Mouse (Mus musculus): ENCODE results near the gene Mgat5.

The Mgat5 gene

GRCm38 (mm10) chr1:127500219-127500618 is 295.4 kb downstream of the Mgat5 start:
- peak; percentile 47 for DNase-seq (ENCODE audit: low read depth, low spot score)

- no peak for DNase-seq (ENCODE audit: low read depth, low spot score)
Measured at GRCm38 (mm10) chr1:127500701-127501100, 295.9 kb downstream of the Mgat5 start.

GRCm38 (mm10) chr1:127507042-127507650 is 302.3 kb downstream of the Mgat5 start:
- no peak for DNase-seq (ENCODE audit: low read depth, low spot score)

GRCm38 (mm10) chr1:127508067-127508739 is 303.4 kb downstream of the Mgat5 start:
- DNase-seq (ENCODE audit: low read depth, low spot score), result no peak

GRCm38 (mm10) chr1:127508921-127509320 is 304.1 kb downstream of the Mgat5 start:
- no peak for DNase-seq (ENCODE audit: low read depth, low spot score)

- DNase-seq (ENCODE audit: low read depth, low spot score), result no peak
Measured at GRCm38 (mm10) chr1:127511362-127511761, 306.5 kb downstream of the Mgat5 start.

GRCm38 (mm10) chr1:127512709-127513108 is 307.9 kb downstream of the Mgat5 start:
- DNase-seq (ENCODE audit: low read depth, low spot score), result no peak

- DNase-seq (ENCODE audit: low read depth, low spot score), result no peak
Measured at GRCm38 (mm10) chr1:127513140-127513539, 308.3 kb downstream of the Mgat5 start.

- no peak for DNase-seq (ENCODE audit: low read depth, low spot score)
Measured at GRCm38 (mm10) chr1:127513664-127514063, 308.8 kb downstream of the Mgat5 start.

- DNase-seq (ENCODE audit: low read depth, low spot score), result no peak
Measured at GRCm38 (mm10) chr1:127514479-127514878, 309.7 kb downstream of the Mgat5 start.

- no peak for DNase-seq (ENCODE audit: low read depth, low spot score)
Measured at GRCm38 (mm10) chr1:127514888-127515287, 310.1 kb downstream of the Mgat5 start.

GRCm38 (mm10) chr1:127523364-127523763 is 318.5 kb downstream of the Mgat5 start:
- DNase-seq (ENCODE audit: low read depth, low spot score), result no peak

- no peak for DNase-seq (ENCODE audit: low read depth, low spot score)
Measured at GRCm38 (mm10) chr1:127530849-127531580, 326.2 kb downstream of the Mgat5 start.

- DNase-seq (ENCODE audit: low read depth, low spot score), result no peak
Measured at GRCm38 (mm10) chr1:127531723-127532122, 326.9 kb downstream of the Mgat5 start.

- no peak for DNase-seq (ENCODE audit: low read depth, low spot score)
Measured at GRCm38 (mm10) chr1:127536448-127536847, 331.6 kb downstream of the Mgat5 start.

- no peak for DNase-seq (ENCODE audit: low read depth, low spot score)
Measured at GRCm38 (mm10) chr1:127537204-127538038, 332.6 kb downstream of the Mgat5 start.
